Mouse (Mus musculus) Muller cell, postnatal 12 days (primary cell): ENCODE results near the gene Dctn3.
A peak's percentile ranks its signal among the peaks of the same experiment; 100 is the strongest.

Experiments
- DNase-seq: peaks from one replicate; pipeline ENCODE4 v3.0.0-alpha.2; 2015; ENCODE audit errors: inconsistent ontology term

Gene Dctn3

DNA sequence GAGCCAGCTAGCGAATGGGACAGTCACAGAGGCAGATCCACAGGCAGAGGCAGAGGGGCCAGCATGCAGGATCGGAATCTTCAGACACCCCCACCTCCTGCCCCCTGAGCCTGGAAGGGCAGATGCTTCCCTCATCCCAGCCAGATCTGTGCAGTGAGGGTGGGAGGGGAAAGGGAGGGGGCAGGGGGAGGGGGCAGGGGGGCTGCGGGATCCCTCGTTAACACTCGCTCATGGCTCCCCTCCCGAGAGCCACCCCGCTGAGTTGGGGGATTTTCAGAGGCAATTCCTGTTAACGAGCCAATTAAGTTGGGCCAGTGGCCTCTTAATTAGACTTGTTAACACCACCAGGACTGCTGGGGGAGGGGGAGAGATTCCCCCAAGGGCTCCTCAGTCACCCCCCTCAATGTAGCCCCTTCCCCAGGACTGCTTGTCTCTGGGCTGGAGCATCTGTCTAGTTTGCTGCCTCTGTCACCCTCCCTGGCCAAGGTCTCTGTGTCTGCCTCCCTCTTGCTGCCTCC, 50.9 kb downstream of the Dctn3 start:
- DNase-seq = peak; percentile 62

DNA sequence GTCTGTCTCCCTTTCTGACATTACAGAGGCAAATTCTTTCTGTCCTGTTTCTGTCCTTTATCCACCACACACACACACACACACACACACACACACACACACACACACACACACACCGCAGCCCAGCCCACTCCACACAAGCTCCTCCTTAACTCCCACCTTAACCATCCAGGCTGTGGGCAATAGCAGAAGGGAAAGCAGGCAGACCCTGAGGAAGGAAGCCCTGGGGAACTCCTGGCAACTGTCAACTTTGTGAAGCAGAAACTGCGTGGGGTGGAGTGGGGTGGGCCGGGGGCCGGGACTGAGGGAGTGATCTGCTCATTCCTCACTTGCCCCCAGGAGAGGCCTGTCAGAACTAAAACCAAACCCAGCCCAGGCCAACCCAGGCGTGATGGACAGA, 51.5 kb downstream of the Dctn3 start:
- DNase-seq = no peak

DNA sequence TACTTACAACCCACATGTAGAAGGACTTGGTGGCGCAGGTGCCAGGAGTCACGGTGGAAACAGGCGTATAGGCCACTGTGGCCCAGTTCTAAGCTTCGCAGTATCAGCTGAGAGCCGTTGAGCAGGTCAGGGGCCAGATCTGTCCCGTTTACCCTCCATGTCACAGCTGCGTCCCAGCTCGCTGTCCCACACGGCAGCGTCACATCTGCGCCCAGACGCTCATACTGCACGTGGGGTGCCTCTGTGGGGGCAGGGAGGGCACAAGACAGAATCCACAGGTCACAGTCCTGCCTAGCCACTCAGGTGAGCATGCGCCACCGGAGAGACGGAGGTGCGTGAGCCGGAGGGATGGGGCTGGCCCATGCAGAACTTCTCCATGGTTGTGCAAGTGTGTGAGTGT, 52.1 kb downstream of the Dctn3 start:
- no peak for DNase-seq

DNA sequence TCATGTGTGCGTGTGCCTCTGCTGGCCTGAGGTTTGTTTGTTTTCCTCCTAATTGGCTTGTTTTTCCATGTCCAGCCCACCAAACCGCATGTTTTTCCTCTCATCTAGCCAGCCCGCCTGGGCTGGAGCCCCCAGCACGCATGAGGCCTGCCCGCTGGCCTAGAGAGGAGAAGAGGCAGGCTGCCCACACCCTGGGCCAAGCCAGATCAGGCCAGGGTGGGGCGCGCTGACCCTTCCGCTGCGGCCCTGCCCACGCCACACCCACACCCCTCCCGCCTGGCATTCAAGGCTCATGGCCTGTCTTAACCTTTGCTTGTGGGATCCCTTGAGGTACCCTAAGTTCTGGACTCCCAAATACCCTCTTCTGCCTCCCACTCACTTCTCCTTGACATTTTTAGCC, 56.3 kb downstream of the Dctn3 start:
- DNase-seq = no peak

DNA sequence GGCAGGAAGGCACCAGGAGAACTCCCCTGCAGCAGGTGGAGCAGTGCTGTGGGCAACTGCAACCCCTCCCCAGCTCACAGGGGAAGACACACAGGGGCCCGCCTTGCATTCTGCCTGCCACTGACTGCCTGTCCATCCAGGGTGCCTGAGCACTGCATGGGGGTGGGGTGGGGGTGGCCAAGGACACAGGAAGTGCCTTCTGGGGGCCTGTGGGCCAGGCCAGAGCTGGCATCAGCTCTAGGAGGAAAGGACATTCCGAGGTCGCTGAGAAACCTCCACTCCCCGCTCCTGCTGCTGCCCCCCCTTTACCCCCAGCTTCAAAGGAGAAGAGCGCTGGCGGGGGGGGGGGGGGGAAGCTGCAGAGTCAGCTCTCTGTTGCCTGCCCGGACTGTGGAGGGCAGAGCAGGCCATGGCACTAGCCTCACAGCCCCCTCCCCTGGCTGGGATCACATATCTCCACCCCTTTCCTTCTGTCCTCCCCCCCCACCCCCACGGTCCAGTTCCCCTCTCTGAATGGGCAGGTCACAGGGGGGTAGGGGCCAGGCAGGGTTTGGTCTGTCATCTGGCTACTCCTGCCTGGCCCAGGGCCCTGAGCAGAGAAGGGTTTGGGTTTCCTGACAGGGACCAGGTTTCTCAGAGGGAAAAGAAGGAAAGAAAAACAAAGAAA, 57.8 kb downstream of the Dctn3 start:
- no peak for DNase-seq
